Mouse (Mus musculus) layer of hippocampus, postnatal 36 days (tissue): ENCODE data around the gene Nup93. TPM values are rescaled to one million over a fixed set of nuclear protein-coding genes. Genes with fewer than 3 reads are reported as not detected.

Experiments
- DNase-seq, 2 experiments: peaks; one replicate each; pipeline ENCODE4 v3.0.0; 2022
- microRNA-seq, 2 experiments: library from miRNA; unstranded; fragments of <30 nt; microRNA quantifications; one replicate each; pipeline ENCODE4 v1.2.0; 2021
- total RNA-seq, 2 experiments: library from RNA; stranded (reverse); gene quantifications; 2 replicates each; pipeline ENCODE4 v1.2.3; 2021

Gene Nup93
- total RNA-seq, 2 experiments from 2014 or later: 56.7 to 74.8 TPM

DNA sequence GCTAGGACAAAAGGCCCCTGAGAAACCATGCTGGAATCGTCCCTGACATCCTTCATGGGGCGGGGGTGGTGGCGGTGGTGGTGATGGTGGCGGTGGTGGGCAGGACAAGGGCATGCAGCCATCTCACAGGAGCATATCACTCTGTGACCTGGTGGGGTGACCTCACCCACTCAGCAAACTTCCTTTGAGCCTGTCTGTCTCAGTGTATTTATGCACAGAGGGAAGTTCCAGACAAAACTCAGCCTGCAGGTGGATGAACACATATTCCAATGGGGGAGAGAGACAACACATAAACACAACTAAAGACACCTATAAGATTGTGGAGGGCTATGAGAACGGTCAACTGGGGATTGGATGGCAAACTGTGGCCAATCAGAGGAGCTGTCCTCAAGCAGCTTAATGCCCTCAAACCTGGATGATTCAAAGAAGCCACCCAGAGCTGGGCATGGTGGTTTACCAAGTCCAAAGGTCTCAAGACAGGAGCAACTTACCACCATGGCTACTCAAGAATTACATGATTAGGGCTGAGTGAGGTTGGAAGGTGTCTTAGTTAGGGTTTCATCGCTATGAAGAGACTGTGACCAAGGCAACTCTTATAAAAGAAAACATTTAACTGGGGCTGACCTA lies 150.4 kb downstream of the Nup93 start:
- DNase-seq: no peak

DNA sequence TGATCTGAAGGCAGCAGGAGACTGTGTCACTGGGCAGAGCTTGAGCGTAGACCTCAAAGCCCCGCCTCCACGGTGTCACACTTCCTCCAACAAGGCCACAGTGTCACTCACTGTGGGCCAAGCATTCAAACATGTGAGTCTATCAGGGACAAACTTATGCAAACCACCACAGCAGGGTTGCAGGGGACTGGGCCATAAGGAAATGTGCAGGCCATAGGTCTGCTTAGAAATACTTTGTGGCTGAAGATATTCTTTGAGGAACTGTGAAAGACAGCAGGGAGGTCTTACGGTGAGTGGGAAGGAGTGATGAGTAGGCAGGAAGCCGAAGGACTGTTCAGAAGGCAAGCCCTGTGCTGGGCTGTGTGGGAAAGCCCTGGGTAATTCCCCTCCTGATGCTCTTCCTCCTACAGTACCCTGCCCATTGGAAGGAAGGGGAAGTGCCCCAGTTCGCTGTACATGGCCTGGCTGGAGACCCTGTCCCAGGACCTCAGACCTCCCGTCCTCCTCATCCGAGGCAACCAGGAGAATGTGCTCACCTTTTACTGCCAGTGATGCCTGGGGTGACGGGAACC lies 151.1 kb downstream of the Nup93 start:
- no peak for DNase-seq

Small RNA genes lying within 50 kb of the gene (microRNA-seq; reads per million reads assigned to microRNA genes)
- 2,493 to 2,918 reads per million in 2 experiments for gene Mir138-2

Other genes with a start within 250 kb of the Nup93 start
- gene Amfr, start 201.7 kb upstream of the Nup93 start, total RNA-seq: 100 to 1,000 TPM; 121 to 128 TPM
- gene Nudt21, start 177.5 kb upstream of the Nup93 start, total RNA-seq: 10 to 100 TPM; 52.7 to 60.7 TPM
- 100 to 1,000 TPM; 108 to 119 TPM for gene Ogfod1, start 177.4 kb upstream of the Nup93 start, total RNA-seq
- gene Bbs2, start 115.6 kb upstream of the Nup93 start, total RNA-seq: 10 to 100 TPM; 21.7 to 27.3 TPM
- not detected for gene Mt4, start 77.4 kb upstream of the Nup93 start, total RNA-seq
- gene Mt3, start 62.0 kb upstream of the Nup93 start, total RNA-seq: 1,000 to 10,000 TPM; 1,130 to 1,248 TPM
- gene Mt2, start 41.9 kb upstream of the Nup93 start, total RNA-seq: 100 to 1,000 TPM; 418 to 575 TPM
- 100 to 1,000 TPM; 532 to 675 TPM for gene Mt1, start 35.5 kb upstream of the Nup93 start, total RNA-seq
- gene Slc12a3, start 114.6 kb downstream of the Nup93 start, total RNA-seq: under 1 TPM; 0.18 to 0.20 TPM
- gene Herpud1, start 171.9 kb downstream of the Nup93 start, total RNA-seq: 10 to 100 TPM; 54.8 to 80.2 TPM
- gene Nlrc5, start 219.8 kb downstream of the Nup93 start, total RNA-seq: 1 to 10 TPM in 1 of 2 experiments, under 1 TPM in 1; 0.55 to 1.3 TPM